ENCODE assay signal across 21 mouse cellular contexts in the genomic region with DNA sequence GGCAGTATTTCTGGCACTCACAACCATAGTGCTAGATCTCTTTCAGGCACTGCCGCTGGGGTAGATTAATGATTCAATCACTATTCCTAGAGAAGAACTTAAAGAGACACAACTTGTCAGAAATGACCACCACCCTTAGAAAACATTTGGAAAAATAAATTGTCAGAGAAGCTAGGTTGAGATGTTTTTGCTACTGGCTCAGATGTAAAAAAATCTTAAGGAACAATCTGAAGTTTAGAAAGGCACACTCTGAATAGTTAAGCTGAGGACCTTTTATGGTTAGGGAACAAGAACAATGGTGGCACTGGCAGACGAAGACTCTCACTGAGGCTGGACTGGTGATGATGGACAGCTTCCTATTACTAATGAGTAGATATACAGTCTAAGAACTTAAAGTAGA. TPM values are rescaled to one million over a fixed set of nuclear protein-coding genes. Genes with fewer than 3 reads are reported as not detected.
DNase-seq lines count a peak whose midpoint lies in the region; ATAC-seq lines count a peak whose summit lies in the region.
"Had no signal": no experiment of that assay in that cellular context is flagged by ENCODE, and none has a peak within 500 bp of the region (broad histone marks: within the 10 kb centered on the region; RNA-seq: fewer than 3 reads in every experiment).

No protein-coding gene starts in this region.

- 78% methylated on average over 2 of the region's 2 CpGs for WGBS in forebrain, embryonic 14.5 days

- no peak overlapping the region for H3K4me3 ChIP-seq in forebrain, embryonic 14.5 days (ENCODE audit: low read depth, low read length)

- DNase-seq in 3T3-L1 (ENCODE audit: low read depth, low spot score) (peak; percentile 71), adipocyte (ENCODE audit: low spot score) (peak; percentile 72)
- DNase-seq in left cerebral cortex, adult 8-10 months (ENCODE audit: low spot score in 2 of 2): no peak
- DNase-seq in forebrain, embryonic 14.5 days (ENCODE audit: low spot score): no peak
- DNase-seq: adrenal gland, adult 2 months; adrenal gland, adult 8-10 months; adrenal gland, postnatal 10 days; adrenal gland, postnatal 14 days; adrenal gland, postnatal 25 days; adrenal gland, postnatal 36 days; B cell, adult 2 months; cerebellum, adult 11 months; cerebellum, adult 11-12 months; cerebellum, adult 18-20 months; cerebellum, adult 2 months; cerebellum, adult 8-10 months had no signal

- no peaks in the 10 kb centered on the region for H3K9me3 ChIP-seq in forebrain, embryonic 14.5 days (replicated peaks; ENCODE audit: control insufficient read depth, low read length)
- H3K9me3 ChIP-seq: G1E had no signal

- peaks cover 64% of the 10 kb centered on the region for H3K36me3 ChIP-seq in forebrain, embryonic 14.5 days (ENCODE audit: control insufficient read depth, insufficient read depth, low read length)

- no peak overlapping the region for H3K9ac ChIP-seq in forebrain, embryonic 14.5 days (ENCODE audit: low read length)

- H3K4me1 ChIP-seq in forebrain, embryonic 14.5 days (ENCODE audit: control insufficient read depth, insufficient read depth, low read length): no peaks in the 10 kb centered on the region

- H3K4me2 ChIP-seq in forebrain, embryonic 14.5 days (ENCODE audit: low read length): no peak overlapping the region

- H3K27ac ChIP-seq in forebrain, embryonic 14.5 days (ENCODE audit: low read depth, low read length): no peak overlapping the region

- no peaks in the 10 kb centered on the region for H3K27me3 ChIP-seq in forebrain, embryonic 14.5 days (replicated peaks; ENCODE audit: control insufficient read depth, insufficient read depth, low read length)
- H3K27me3 ChIP-seq: CH12.LX, Patski had no signal

- no peak for ATAC-seq in forebrain, embryonic 14.5 days
- ATAC-seq: activated CD4-positive, CD25-positive, alpha-beta regulatory T cell, adult 4 months; CD4-positive, CD25-positive, alpha-beta regulatory T cell, adult 4 months; Patski had no signal

RNA-seq across cellular contexts. Expression of gene Cwc22, which starts 46.1 kb away (rescaled TPM):
- 10 to 100 TPM; 24.0 to 29.0 (median 26.2) TPM for total RNA-seq in left cerebral cortex, adult 8-10 months (2022)
- polyA plus RNA-seq in forebrain, embryonic 14.5 days (2014; fragmentation: Nextera tagmentation; extraction: Ambion mirVana): 21.7 and 25.1 TPM in 2 replicates

Comparison
In these comparisons a context has a peak if more than half of its experiments do, and no peak if none do; other contexts are left out.
1. DNase-seq: peak in 3T3-L1 (single experiment) and adipocyte (single experiment); none in left cerebral cortex, adult 8-10 months (0 of 2) and forebrain, embryonic 14.5 days (single experiment).